Mouse (Mus musculus) lung, postnatal 14 days (tissue): ENCODE results near the gene Parvg.

Source experiments
- DNase-seq: peaks from one replicate; pipeline ENCODE4 v3.0.0; 2021

The Parvg gene

GRCm38 (mm10) chr15:84355081-84355480 lies 31.3 kb downstream of the Parvg start:
- no peak for DNase-seq

GRCm38 (mm10) chr15:84364746-84365145 lies 40.9 kb downstream of the Parvg start:
- DNase-seq, result no peak

- no peak for DNase-seq
Observed at GRCm38 (mm10) chr15:84365675-84366381, 42.0 kb downstream of the Parvg start.

GRCm38 (mm10) chr15:84366574-84366989 lies 42.8 kb downstream of the Parvg start:
- DNase-seq, result no peak

GRCm38 (mm10) chr15:84367402-84367801 lies 43.6 kb downstream of the Parvg start:
- no peak for DNase-seq

GRCm38 (mm10) chr15:84372801-84373200 lies 49.0 kb downstream of the Parvg start:
- DNase-seq, result no peak

GRCm38 (mm10) chr15:84378734-84379133 lies 54.9 kb downstream of the Parvg start:
- no peak for DNase-seq

- DNase-seq, result no peak
Observed at GRCm38 (mm10) chr15:84380181-84380580, 56.4 kb downstream of the Parvg start.

GRCm38 (mm10) chr15:84384066-84384465 lies 60.2 kb downstream of the Parvg start:
- DNase-seq, result no peak

GRCm38 (mm10) chr15:84385995-84386565 lies 62.3 kb downstream of the Parvg start:
- DNase-seq, result no peak

GRCm38 (mm10) chr15:84388698-84389131 lies 64.9 kb downstream of the Parvg start:
- no peak for DNase-seq

GRCm38 (mm10) chr15:84392131-84392530 lies 68.3 kb downstream of the Parvg start:
- DNase-seq, result no peak
